Mouse (Mus musculus) brain, embryonic 14.5 days (tissue): ENCODE measurements at regions not wholly inside any gene's neighbourhood (a gene's known extent, or its start where the extent isn't known, plus 50 kb on each side); places are given as distances from the start of the nearest gene placed in this dataset.

Source experiments
- CTCF ChIP-seq: fragments of 200-500 bp; IDR thresholded peaks from 2 replicates; pipeline ENCODE4 v1.5.1; 2012; ENCODE audit warnings: inconsistent platforms, mild to moderate bottlenecking, moderate library complexity, borderline replicate concordance; ENCODE audit not compliant: insufficient read depth, insufficient read length; ENCODE audit errors: extremely low read depth
- POLR2A ChIP-seq: fragments of 200-500 bp; IDR thresholded peaks from 2 replicates; pipeline ENCODE4 v1.6.1; 2012; ENCODE audit warnings: mild to moderate bottlenecking, inconsistent platforms, borderline replicate concordance; ENCODE audit not compliant: poor library complexity, insufficient read depth, insufficient read length, severe bottlenecking; ENCODE audit errors: extremely low read depth

- no peak for TF ChIP-seq CTCF
- no peak for TF ChIP-seq POLR2A
Measured at GRCm38 (mm10) chr6:50818433-50818832, 164.2 kb upstream of the Npvf start.
